Mouse (Mus musculus): ENCODE data around the gene Fga. TPM values are rescaled to one million over a fixed set of nuclear protein-coding genes. Genes with fewer than 3 reads are reported as not detected.

The Fga gene
- total RNA-seq (2021) (10 to 100 TPM in 1 of 2 experiments, under 1 TPM in 1; 0.66 to 13.3 TPM), polyA plus RNA-seq (2012; rRNA removed) (0.12 TPM in 1 of 2 replicates, not detected in the other)
- long read RNA-seq: 0 reads

DNA sequence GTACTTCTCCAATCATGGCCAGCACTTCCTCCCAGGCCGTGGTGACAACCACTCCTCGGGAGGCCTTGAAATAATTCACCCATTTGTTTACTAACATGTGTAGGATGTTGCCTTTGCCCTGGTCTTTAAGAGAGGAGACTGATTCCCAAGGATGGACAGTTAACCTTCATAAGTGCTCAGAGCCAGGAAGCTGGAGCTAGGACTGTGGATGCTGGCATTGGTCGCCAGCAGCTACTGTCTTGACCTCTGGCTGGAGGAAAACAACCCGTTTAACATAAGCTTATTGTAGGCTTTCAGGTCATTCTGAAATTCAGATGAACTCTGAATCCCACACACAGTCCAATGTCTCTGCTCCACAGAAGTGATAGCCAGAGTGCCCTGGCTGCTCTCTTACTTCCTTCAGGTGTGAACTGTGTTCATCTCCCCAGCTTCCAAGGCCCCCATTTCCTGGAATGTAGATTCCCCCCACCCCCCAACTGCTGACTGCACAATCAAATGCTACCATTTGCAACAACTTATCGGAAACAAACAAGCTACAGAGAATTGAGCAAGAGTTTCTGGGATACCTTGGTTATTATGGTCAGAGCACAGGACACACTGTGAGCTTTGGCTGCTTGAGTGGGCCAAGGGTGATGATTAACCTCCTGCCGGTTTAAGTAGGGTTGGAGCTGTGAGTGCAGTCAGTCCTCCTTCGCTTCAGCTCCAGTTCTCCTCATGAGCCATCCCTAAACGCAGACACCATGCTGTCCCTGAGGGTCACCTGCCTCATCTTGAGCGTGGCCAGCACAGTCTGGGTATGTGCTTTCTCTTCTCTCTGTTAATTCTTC, at the start of gene Fga:
Gene Fga (plus strand): TSS at position 602 of the 827 bp plus-strand sequence.
- no peak for DNase-seq

DNA sequence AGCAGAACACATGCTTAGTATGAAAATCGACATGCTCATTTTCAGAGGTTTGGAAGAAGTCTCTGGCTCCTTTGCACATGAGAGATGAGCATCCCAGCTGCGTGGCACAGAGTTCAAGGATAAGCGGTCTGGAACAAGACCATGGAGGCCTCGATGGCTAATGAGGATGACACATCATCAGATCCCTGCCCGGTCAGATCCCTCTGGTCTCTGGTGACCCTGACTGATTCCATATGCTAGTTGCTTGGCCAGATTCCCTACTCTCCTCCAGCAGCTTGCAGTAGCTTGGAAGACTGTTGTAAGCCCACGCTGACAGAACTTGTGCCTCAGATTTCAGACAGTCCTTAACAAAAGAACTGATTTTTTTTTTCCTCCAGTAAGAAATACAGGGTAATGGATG, 45.1 kb upstream of the Fga start:
- DNase-seq: peak; percentile 70

DNA sequence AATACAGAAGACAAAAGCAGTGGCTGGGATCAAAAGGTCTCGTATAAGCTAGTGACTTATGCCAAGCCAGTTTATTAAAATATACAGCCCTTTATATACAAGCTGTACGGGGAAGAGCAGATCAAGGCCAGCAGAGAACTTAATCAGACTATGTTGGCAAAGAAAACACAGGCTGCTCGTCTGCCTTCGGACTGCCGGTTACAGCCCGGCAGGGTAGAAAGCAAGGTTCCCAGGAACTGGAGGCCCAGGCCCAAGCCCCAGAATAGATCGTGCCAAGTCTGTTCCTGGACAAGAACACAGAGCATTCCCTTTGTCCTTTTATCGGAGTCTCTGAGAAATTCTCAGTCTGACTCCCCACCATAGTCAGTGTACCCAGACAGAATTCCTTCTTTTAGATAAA, 44.0 kb upstream of the Fga start:
- no peak for DNase-seq

DNA sequence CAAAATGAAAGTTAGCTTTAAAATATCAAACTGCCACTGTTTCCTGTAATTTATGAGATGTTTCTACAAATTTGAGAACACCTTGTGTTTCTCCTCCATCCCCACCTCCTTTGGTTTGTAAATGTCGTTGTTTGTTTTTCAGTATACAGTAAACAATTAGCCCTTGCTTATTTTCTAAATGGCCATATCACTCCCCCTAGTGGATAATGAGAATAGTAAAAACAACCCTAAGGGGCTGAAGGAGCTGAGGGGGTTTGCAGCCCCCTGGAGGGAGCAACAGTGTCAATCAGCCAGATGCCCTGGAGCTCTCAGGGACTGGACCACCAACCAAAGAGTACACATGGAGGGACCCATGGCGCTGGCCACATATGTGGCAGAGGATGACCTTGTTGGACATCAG, 41.0 kb upstream of the Fga start:
- no peak for DNase-seq

DNA sequence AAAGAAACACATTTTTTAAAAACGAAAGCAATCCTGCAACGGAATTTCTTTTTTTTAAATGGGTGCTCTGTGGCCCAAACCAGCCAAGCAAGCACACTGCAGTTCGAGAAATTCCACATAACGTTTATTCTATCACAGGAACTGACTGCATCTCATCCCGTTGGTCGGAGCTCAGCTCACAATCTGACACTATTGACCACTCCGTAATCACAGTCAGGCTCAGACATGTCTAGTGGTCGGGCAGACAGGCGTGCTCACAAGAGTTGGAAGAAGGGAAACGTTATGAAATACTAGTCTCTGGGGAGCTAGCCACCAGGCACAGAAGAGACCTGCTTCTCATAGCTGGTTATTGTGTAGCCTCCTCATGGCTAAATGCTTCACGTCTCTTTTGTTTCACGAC, 33.9 kb upstream of the Fga start:
- no peak for DNase-seq

DNA sequence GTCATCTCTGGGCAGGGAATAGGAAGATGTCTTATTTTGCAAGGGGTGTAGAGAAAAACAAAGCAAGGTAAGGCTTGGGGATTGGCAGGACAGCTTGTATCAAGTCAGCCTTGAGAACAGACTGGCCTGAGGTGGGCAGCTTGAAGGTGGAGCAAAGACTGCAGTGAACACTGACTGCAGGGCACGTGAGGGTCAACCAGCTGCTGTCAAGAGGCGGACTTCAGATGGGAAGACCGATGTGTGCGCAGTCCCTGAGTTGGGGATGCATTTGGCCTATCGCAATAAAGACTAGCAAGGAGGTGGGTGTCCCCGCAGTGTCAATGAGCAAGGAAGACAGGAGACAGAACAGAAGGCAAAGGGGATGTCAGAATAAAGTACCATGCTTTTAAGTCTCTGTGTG, 32.9 kb upstream of the Fga start:
- DNase-seq: no peak

DNA sequence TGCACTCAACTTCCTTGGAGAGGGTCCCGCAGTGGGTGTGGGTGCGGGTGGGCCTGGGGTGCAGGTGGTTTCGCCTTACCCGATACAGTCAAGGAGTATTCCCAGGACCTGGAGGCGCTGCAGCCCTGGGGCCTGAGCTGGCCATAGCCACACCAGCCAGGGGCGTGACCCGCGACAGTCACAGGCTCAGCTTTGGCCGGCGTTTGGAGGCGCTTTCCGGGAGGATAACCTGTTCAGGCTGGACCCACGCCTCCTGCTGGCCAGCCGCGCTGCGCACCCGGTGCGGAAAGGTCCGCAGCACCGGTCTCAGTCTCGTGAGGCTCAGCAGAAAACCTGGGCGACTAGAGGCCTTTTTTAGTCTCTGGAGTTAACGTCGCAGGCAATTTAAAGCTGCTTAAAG, 30.5 kb upstream of the Fga start:
- DNase-seq: peak; percentile 64

DNA sequence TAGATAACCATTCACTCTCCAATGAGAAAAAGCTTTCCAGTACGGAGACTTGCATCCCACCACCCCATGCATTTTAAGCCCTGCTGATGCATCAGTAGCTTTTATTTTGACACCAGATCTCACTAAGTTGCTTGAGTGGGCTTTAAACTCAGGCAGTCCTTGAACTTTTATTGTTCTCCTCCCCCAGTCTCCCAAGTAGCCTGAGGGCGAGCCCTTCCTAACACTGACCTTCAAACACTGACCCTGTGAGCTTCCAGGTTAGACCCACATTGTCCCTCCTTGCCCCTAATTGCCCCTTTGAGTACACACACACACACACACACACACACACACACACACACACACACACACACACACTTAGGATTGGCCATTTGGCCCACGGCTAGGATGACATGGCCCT, 29.2 kb upstream of the Fga start:
- no peak for DNase-seq

DNA sequence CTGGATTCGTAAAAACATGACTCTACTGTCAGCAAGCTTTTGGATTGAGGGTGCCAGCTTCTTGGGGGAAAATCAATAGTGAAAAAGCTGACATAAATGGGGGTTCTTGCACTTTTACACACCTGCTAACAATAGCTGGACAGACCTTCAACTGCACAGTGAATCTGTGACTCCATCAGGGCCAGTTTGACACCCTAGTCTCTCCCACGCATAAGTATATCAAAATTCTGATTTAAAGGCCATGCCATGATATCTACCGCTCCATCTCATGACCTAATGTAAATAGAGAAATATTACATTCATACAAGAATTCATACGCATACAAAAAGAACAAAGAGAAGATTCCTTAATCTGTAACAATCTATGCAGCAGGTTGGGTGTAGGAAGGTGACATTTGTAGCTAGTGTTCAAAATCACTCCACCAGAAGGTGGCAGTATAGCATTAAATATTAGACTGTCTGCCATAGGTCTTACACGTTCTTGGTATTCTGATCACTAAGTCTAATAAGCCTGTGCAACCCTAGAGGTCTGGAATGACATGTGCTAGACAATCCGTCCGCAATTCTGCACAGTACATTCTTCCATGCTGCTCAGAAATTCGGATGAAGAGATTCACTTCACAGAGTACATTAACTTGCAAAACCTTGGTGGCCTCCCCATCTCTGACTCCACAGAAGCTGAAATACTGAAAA, 27.0 kb upstream of the Fga start:
- DNase-seq: peak; percentile 25

DNA sequence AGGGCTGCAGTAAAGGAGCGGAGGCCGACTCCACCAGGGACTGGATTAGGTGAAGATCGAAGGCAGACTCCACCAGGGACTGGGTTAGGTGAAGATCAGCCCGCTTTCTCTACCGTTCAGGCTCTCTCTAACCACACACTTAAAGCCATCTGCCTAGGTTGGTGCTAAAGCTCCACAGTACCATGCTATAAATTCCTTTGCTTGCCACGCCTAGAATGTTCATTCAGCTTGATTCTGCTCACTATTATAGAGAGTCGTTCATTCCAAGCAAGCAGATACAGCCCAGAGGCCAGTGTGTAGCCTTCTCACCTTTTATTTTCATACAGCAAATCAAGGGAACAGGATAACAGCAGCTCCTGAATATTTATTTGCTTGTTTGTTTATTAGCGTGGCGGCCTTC, 25.9 kb upstream of the Fga start:
- no peak for DNase-seq

DNA sequence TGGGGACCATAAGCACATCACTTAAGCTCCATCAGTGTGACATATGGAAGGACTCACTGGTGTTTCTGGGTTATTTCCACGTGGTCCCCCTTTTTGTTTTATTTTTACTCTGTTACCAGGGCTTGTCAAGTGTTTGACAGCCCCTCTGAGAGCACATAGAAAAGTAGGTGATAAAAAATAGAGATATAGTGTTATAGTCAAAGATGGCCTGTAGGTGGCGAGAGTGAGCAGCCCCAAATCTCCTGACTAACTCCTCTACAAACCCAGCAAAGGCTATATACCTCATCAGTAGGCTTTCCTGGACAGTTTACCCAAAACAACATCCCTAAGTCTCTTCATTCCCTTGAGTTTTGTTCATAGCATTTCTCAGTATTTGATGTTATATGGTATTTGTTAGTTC, 23.7 kb upstream of the Fga start:
- peak; percentile 21 for DNase-seq

DNA sequence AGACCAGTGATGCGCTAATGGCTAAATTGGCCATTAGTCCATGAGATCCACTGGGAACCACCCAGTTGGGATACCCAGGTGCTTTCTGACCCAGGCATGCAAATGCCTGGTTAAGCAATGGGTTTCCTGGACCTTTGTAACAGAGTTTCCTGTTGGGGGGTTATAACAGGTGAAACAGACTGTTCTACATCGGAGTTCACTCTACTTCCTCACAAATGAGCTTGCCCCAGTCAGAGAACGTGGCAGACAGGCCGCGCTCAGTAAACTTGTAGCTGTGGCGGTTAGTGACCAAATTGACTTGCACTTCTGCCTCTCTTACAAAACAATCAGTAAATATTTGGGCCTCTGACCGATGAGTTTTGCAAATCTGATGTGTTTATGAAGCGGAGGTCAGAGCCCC, 22.8 kb upstream of the Fga start:
- DNase-seq: no peak

DNA sequence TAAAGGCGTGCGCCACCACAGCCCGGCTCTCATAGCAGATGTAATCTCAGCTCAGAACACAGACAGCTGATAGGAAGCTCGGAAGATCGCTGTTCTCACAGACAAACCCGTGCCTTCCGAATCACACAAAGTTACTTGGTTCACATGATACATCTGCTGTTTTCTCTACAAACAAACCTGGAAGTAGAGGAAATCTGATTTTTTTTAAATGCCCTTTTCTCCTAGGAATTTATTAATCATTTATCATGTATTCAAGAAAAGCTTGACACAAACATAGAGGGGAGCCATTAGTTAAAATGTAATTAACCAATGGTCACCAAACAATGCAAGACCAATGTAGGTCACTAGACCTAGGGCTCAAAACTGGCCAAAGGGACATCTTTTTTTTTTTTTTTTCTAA, 21.1 kb upstream of the Fga start:
- DNase-seq: no peak

DNA sequence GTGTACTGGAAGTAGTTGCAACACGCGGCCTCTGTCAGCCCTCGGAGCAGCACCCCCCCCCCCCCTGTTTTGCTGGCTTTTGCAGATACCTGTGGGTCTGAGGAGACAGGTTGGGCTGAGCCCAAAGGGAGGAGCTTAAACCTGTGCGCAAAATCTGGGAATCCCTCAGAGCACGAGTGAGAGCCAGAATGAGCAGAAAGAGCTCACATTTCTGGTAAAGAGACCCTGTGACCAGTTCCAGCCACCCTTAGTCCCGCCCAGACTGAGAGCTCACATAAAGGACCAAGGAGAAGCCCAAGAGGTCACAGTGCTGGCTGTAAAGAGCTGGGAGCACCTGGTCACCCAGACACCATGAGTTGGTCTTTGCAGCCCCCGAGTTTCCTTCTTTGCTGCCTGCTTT, 18.3 kb upstream of the Fga start, which contains the start of gene Fgg:
Gene Fgg (plus strand): TSS at position 168 of the 400 bp plus-strand sequence.
- DNase-seq: peak; percentile 15

DNA sequence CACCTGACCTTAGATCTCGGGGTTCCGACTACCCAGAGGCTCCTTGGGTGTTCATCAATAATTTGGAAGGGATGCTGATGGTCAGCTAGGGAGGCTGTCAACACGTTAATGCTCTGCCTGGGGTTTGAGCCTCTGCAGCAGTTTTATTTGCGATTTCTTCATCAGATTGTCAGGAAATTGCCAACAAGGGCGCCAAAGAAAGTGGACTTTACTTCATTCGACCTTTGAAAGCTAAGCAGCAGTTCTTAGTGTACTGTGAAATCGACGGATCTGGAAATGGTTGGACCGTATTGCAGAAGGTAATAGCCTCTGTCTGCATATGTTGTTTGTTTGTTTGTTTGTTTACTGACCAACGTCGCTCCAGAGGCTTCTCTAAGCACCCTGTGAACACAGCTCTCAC, 15.6 kb upstream of the Fga start:
- DNase-seq: no peak

DNA sequence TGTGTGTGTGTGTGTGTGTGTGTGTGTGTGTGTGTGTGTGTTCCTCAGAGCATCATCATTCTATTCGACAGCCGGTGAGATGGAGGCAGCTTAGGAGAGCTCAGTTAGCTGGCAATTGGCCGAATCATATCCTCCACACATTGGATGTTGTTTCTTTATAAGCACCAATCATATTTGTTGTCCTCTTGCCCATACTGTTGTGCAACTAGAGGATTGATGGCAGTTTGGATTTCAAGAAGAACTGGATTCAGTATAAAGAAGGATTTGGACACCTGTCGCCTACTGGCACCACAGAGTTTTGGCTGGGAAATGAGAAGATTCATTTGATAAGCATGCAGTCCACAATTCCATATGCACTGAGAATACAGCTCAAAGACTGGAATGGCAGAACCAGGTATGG, 14.7 kb upstream of the Fga start:
- no peak for DNase-seq

DNA sequence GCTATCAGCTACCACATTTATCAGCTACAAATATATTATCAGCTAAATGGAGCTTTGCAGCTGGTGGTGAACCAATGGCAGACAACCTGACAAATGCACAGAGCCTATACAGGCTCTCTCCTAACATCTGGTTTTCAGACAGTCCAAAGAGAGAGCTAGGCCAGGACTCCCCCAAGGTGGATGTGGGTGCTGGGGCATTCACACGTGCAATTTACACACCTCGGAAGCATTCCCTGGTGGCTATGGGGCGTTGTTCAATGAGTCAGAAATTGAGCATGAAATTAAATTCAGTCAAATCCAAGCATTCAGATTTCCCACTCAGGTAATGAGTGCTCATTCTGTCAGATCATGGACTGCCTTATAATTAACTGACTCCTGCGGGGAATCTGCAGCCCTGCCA, 14.3 kb upstream of the Fga start:
- DNase-seq: no peak

DNA sequence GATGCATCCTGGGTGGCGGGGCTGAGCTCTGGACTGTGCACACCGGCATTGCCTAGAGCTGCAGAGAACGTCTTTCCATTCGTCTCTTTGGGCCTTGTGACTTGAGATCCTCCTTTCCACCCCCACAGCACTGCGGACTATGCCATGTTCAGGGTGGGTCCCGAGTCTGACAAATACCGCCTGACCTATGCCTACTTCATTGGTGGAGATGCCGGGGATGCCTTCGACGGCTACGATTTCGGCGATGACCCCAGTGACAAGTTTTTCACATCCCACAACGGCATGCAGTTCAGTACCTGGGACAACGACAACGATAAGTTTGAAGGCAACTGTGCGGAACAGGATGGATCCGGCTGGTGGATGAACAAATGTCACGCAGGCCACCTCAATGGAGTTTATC, 13.2 kb upstream of the Fga start:
- no peak for DNase-seq

DNA sequence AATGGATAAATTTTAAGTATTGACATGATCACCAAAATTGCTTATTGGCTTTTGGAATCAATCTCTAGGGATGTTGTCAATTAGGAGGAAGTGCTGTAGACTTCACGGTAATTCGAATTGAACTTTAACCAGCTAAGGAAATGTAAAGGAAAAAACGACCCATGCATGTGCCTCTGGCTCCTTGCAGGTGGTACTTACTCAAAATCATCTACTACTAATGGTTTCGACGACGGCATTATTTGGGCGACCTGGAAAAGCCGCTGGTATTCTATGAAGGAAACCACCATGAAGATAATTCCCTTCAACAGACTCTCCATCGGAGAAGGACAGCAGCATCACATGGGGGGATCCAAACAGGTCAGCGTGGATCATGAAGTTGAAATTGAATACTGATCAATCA, 11.9 kb upstream of the Fga start:
- DNase-seq: no peak

DNA sequence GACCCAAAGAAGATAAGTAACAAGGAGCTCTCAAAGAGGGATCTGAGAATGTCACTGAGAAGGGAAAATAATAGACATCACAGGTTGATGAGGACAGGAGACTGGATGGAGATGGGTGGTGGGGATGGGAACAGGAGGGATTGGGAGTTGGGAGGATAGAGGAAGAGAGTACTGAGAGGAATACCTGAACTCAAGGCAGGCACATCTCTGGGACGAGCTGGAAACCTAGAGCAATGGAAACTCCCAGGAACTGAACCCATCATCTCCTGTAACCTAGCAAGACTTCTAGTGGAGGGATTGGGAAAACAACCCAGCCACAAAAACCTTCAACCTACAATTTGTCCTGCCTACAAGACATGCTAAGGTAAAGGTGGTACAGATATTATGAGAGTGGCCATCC, 9.6 kb upstream of the Fga start:
- DNase-seq: no peak

DNA sequence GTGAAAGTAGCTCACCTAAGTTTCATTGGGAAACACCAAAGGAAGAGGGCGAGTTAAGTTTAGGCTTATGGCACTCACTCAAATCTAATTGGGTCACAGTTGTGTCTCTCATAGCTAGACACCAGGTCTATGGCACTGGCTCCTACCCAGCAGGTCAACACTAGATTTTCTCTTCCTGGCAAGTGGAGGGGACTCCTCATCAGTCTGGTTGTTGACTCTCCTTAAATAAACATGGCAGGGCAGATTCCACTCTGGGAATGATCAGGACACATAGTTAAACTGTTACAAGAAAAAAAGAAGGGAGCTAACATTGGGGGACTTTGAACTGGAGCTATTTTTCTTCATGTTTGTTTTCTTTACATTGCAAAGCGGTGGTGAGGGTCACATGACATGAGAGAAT, 5.5 kb upstream of the Fga start:
- no peak for DNase-seq

DNA sequence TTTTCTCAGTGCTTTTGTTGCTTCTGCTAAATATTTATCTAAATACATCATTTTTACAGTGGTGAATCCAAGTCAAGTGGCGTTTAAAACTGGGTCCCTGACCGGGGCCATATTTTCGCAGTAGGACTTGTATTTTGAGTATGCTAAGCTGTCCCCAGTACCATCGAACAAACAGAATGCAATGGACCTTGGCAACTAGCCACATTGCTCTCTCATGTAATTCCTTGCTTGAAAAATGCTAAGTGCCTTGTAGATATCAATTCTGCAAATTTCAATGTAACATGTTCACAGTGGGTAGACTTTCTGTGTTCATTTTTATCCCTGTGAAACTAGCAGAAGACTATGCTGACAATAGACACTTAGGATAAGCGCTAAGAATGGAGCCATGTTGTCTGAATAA, 4.7 kb upstream of the Fga start:
- no peak for DNase-seq

DNA sequence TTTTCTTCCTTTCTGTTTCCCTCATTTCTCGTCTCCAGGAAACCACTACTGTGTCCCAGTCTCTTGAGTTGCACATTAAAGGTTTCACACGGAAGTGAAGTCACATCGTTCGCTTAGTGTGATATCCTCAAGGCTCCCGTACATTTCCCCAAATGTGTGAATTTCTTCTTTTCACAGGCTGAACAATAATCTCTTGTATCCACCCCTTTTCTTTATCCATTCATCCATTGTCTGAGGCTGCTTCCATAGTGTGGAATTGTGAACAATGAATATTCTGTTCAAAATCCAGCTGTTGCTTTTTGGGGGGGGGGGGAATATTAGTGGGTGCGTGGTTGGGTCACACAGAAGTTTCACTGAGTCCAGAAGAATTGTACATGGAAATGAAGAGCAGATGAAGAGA, 840 bp upstream of the Fga start:
- DNase-seq: no peak
